Mouse (Mus musculus): ENCODE measurements around the gene Ddi2. TPM values are rescaled to one million over a fixed set of nuclear protein-coding genes. Genes with fewer than 3 reads are reported as not detected.
"Not testable (repeated sequence)": the region's sequence is repeated elsewhere in the genome, so short reads cannot be mapped to it uniquely, and the experiment has no call there.

Ddi2 gene
- total RNA-seq (2014; rRNA removed; ENCODE audit: low replicate concordance) (28.2 and 32.8 TPM in 2 replicates), polyA plus RNA-seq (2015; fragmentation: Nextera tagmentation; extraction: Ambion mirVana) (10.9 and 11.5 TPM in 2 replicates)

- Histone ChIP-seq H3K9me3 (replicated peaks; ENCODE audit: control insufficient read depth, low read length) (no peaks in the 10 kb centered on the region), H3K4me2 (ENCODE audit: low read depth, low read length) (peak within 1 kb of the TSS; percentile 83), H3K36me3 (replicated peaks; ENCODE audit: control insufficient read depth, insufficient read depth, low read length) (0 out of 2 replicates have a peak, but pooled peaks cover 5% of the 10 kb centered on the region), H3K4me1 (ENCODE audit: control insufficient read depth, insufficient read depth) (peaks cover 29% of the 10 kb centered on the region), H3K4me3 (ENCODE audit: low read depth, low read length) (peak within 1 kb of the TSS; percentile 82), H3K27ac (ENCODE audit: low read depth) (peak within 1 kb of the TSS; percentile 96), H3K9ac (replicated peaks; ENCODE audit: low read depth, low read length) (peak within 1 kb of the TSS; percentile 80), H3K27me3 (ENCODE audit: control insufficient read depth, insufficient read depth, low read length) (no peaks in the 10 kb centered on the region)
- ATAC-seq (ENCODE audit: insufficient read depth, low read depth) (peak; percentile 88), DNase-seq (ENCODE audit: low spot score) (peak; percentile 92)
- TF ChIP-seq CTCF (IDR thresholded peaks at IDR 0.05; ENCODE audit: low read depth) (no peak), EP300 (IDR thresholded peaks at IDR 0.05; ENCODE audit: low read depth) (no peak; the same call in 1 of the 2 replicates)
- under 1% methylated on average over 90 of the region's 105 CpGs for WGBS
These were observed at the start of gene Ddi2 for GRCm38 (mm10) chr4:141722731-141723672. TSS of gene Ddi2 (minus strand) at chr4:141723419.

GRCm38 (mm10) chr4:141773019-141773418 lies 49.8 kb upstream of the Ddi2 start:
- H3K27me3 ChIP-seq (ENCODE audit: control insufficient read depth, insufficient read depth, low read length); H3K4me1 ChIP-seq (ENCODE audit: control insufficient read depth, insufficient read depth); H3K9ac ChIP-seq (replicated peaks; ENCODE audit: low read depth, low read length); H3K9me3 ChIP-seq (replicated peaks; ENCODE audit: control insufficient read depth, low read length); H3K4me3 ChIP-seq (ENCODE audit: low read depth, low read length); H3K27ac ChIP-seq (ENCODE audit: low read depth); ATAC-seq (ENCODE audit: insufficient read depth, low read depth); H3K4me2 ChIP-seq (ENCODE audit: low read depth, low read length); DNase-seq (ENCODE audit: low spot score): not testable (repeated sequence)
- WGBS: 84% methylated on average over 4 of the region's 4 CpGs
- H3K36me3 ChIP-seq (replicated peaks; ENCODE audit: control insufficient read depth, insufficient read depth, low read length): peaks cover 84% of the 10 kb centered on the region

- peaks cover 12% of the 10 kb centered on the region for H3K4me1 ChIP-seq (ENCODE audit: control insufficient read depth, insufficient read depth)
- DNase-seq (ENCODE audit: low spot score) (no peak), ATAC-seq (ENCODE audit: insufficient read depth, low read depth) (no peak)
- WGBS: 88% methylated on average over 8 of the region's 8 CpGs
- H3K4me3 ChIP-seq (ENCODE audit: low read depth, low read length): no peak overlapping the region
- H3K9me3 ChIP-seq (replicated peaks; ENCODE audit: control insufficient read depth, low read length): no peaks in the 10 kb centered on the region
- no peak overlapping the region for H3K27ac ChIP-seq (ENCODE audit: low read depth)
- no peak for TF ChIP-seq EP300 (IDR thresholded peaks at IDR 0.05; ENCODE audit: low read depth)
- TF ChIP-seq CTCF (IDR thresholded peaks at IDR 0.05; ENCODE audit: low read depth): no peak
- no peak overlapping the region for H3K9ac ChIP-seq (replicated peaks; ENCODE audit: low read depth, low read length)
- peaks cover 75% of the 10 kb centered on the region for H3K36me3 ChIP-seq (replicated peaks; ENCODE audit: control insufficient read depth, insufficient read depth, low read length)
- H3K27me3 ChIP-seq (ENCODE audit: control insufficient read depth, insufficient read depth, low read length): no peaks in the 10 kb centered on the region
- H3K4me2 ChIP-seq (ENCODE audit: low read depth, low read length): no peak overlapping the region
These were observed 48.6 kb upstream of the Ddi2 start for GRCm38 (mm10) chr4:141771823-141772222.

GRCm38 (mm10) chr4:141769501-141770160 lies 46.4 kb upstream of the Ddi2 start:
- Histone ChIP-seq H3K4me3 (ENCODE audit: low read depth, low read length) (no peak overlapping the region), H3K4me1 (ENCODE audit: control insufficient read depth, insufficient read depth) (peaks cover 22% of the 10 kb centered on the region), H3K27me3 (ENCODE audit: control insufficient read depth, insufficient read depth, low read length) (no peaks in the 10 kb centered on the region), H3K4me2 (ENCODE audit: low read depth, low read length) (no peak overlapping the region), H3K27ac (ENCODE audit: low read depth) (peak overlapping the region; percentile 16; the same call in 1 of the 2 replicates), H3K36me3 (replicated peaks; ENCODE audit: control insufficient read depth, insufficient read depth, low read length) (peaks cover 62% of the 10 kb centered on the region), H3K9ac (replicated peaks; ENCODE audit: low read depth, low read length) (no peak overlapping the region), H3K9me3 (replicated peaks; ENCODE audit: control insufficient read depth, low read length) (no peaks in the 10 kb centered on the region)
- no peak for TF ChIP-seq CTCF (IDR thresholded peaks at IDR 0.05; ENCODE audit: low read depth)
- no peak for TF ChIP-seq EP300 (IDR thresholded peaks at IDR 0.05; ENCODE audit: low read depth)
- peak; percentile 7 for DNase-seq (ENCODE audit: low spot score)
- 30% methylated on average over 8 of the region's 8 CpGs for WGBS
- ATAC-seq (ENCODE audit: insufficient read depth, low read depth): no peak

GRCm38 (mm10) chr4:141767353-141768036 lies 44.3 kb upstream of the Ddi2 start:
- ATAC-seq (ENCODE audit: insufficient read depth, low read depth) (peak; percentile 93), DNase-seq (ENCODE audit: low spot score) (peak; percentile 84)
- Histone ChIP-seq H3K4me1 (ENCODE audit: control insufficient read depth, insufficient read depth) (peaks cover 22% of the 10 kb centered on the region), H3K9me3 (replicated peaks; ENCODE audit: control insufficient read depth, low read length) (no peaks in the 10 kb centered on the region), H3K27ac (ENCODE audit: low read depth) (peak overlapping the region; percentile 93), H3K9ac (replicated peaks; ENCODE audit: low read depth, low read length) (no peak overlapping the region), H3K36me3 (replicated peaks; ENCODE audit: control insufficient read depth, insufficient read depth, low read length) (peaks cover 70% of the 10 kb centered on the region), H3K4me3 (ENCODE audit: low read depth, low read length) (no peak overlapping the region), H3K4me2 (ENCODE audit: low read depth, low read length) (peak overlapping the region; percentile 41), H3K27me3 (ENCODE audit: control insufficient read depth, insufficient read depth, low read length) (no peaks in the 10 kb centered on the region)
- TF ChIP-seq EP300 (IDR thresholded peaks at IDR 0.05; ENCODE audit: low read depth): peak; percentile 68
- TF ChIP-seq CTCF (IDR thresholded peaks at IDR 0.05; ENCODE audit: low read depth): no peak
- WGBS: 29% methylated on average over 19 of the region's 19 CpGs
